ENCODE assay signal across 39 mouse cellular contexts in the genomic region with DNA sequence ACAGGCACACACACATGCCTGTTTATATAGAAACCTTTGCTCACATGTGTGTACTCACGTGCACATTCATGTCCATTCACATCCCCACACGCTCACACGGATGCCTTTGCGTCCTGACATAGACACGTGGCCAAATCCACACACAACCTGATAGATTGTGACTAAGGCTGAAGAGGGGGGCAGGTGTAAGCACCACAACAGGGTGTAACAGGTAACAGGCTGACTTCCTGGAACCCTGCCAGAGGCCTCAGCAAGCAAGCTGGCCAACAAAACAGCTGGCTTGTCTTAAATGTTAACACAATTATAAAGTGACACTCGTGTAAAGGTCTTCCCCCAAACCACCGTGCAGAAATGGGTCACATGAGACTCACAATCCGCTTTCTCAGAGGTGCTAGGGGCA. TPM values are rescaled to one million over a fixed set of nuclear protein-coding genes. Genes with fewer than 3 reads are reported as not detected.
A peak's percentile ranks its signal among the peaks of the same experiment; 100 is the strongest.
DNase-seq lines count a peak whose midpoint lies in the region; ATAC-seq and TF ChIP-seq lines count a peak whose summit lies in the region.
"Had no signal": no experiment of that assay in that cellular context is flagged by ENCODE, and none has a peak within 500 bp of the region (broad histone marks: within the 10 kb centered on the region; RNA-seq: fewer than 3 reads in every experiment).

No protein-coding gene starts in this region.

- ATAC-seq in embryonic facial prominence, embryonic 15.5 days (ENCODE audit: insufficient number of reproducible peaks, low FRiP score, low TSS enrichment, low read depth), result no peak
- ATAC-seq in kidney, embryonic 16.5 days (ENCODE audit: low FRiP score, low TSS enrichment), result no peak
- peak; percentile 19; the same call in 1 of the 2 replicates for ATAC-seq in stomach, postnatal 0 days (ENCODE audit: low FRiP score, low TSS enrichment)
- ATAC-seq: forebrain, embryonic 13.5 days; hindbrain, postnatal 0 days; midbrain, embryonic 15.5 days had no signal

- no peaks in the 10 kb centered on the region for H3K27me3 ChIP-seq in embryonic facial prominence, embryonic 15.5 days
- H3K27me3 ChIP-seq in embryonic facial prominence, embryonic 10.5 days (replicated peaks; ENCODE audit: low read depth, poor library complexity, severe bottlenecking), result no peaks in the 10 kb centered on the region
- no peaks in the 10 kb centered on the region for H3K27me3 ChIP-seq in kidney, embryonic 16.5 days (ENCODE audit: insufficient read depth, low read length)
- no peaks in the 10 kb centered on the region for H3K27me3 ChIP-seq in stomach, postnatal 0 days (ENCODE audit: control insufficient read depth, insufficient read depth, low read length)
- no peaks in the 10 kb centered on the region for H3K27me3 ChIP-seq in heart, adult 2 months (ENCODE audit: control insufficient read depth, insufficient read depth, low read length)
- H3K27me3 ChIP-seq: forebrain, embryonic 13.5 days; limb, embryonic 13.5 days; midbrain, embryonic 15.5 days; neural tube, embryonic 15.5 days had no signal

- H3K4me1 ChIP-seq in embryonic facial prominence, embryonic 15.5 days, result peaks cover 21% of the 10 kb centered on the region; the same call in 1 of the 2 replicates
- peaks cover 18% of the 10 kb centered on the region for H3K4me1 ChIP-seq in embryonic facial prominence, embryonic 10.5 days
- peaks cover 8% of the 10 kb centered on the region; the same call in 1 of the 2 replicates for H3K4me1 ChIP-seq in kidney, embryonic 16.5 days (ENCODE audit: insufficient read depth, low read length)
- no peaks in the 10 kb centered on the region for H3K4me1 ChIP-seq in stomach, postnatal 0 days (replicated peaks; ENCODE audit: control insufficient read depth, insufficient read depth)
- no peaks in the 10 kb centered on the region for H3K4me1 ChIP-seq in heart, adult 2 months (ENCODE audit: control insufficient read depth, insufficient read depth, low read length)
- H3K4me1 ChIP-seq: forebrain, embryonic 13.5 days; heart, embryonic 15.5 days; midbrain, embryonic 15.5 days; neural tube, embryonic 15.5 days had no signal

- DNase-seq in embryonic facial prominence, embryonic 10.5 days (ENCODE audit: low spot score), result no peak
- peak; percentile 9 to 38 for DNase-seq in kidney, postnatal 36 days
- peak; percentile 64 for DNase-seq in urinary bladder, postnatal 14 days (ENCODE audit: low spot score)
- no peak for DNase-seq in urinary bladder, postnatal 4 days (ENCODE audit: low spot score in 2 of 2)
- peak; percentile 53 for DNase-seq in stomach, postnatal 0 days (ENCODE audit: low spot score)
- DNase-seq in heart, adult 2 months, result no peak
- DNase-seq: adrenal gland, adult 8-10 months; gastrocnemius, postnatal 10 days; retina, postnatal 1 day; right cerebral cortex, postnatal 14 days; thymus, postnatal 14 days had no signal

- 47% methylated on average over 8 of the region's 8 CpGs for WGBS in embryonic facial prominence, embryonic 15.5 days
- WGBS in embryonic facial prominence, embryonic 10.5 days, result 87% methylated on average over 8 of the region's 8 CpGs
- WGBS in kidney, embryonic 16.5 days, result 67% methylated on average over 8 of the region's 8 CpGs
- WGBS in stomach, postnatal 0 days, result 50% methylated on average over 8 of the region's 8 CpGs
- WGBS in heart, adult 2 months, result 78% methylated on average over 8 of the region's 8 CpGs

- H3K4me2 ChIP-seq in embryonic facial prominence, embryonic 15.5 days (replicated peaks), result no peak overlapping the region
- no peak overlapping the region for H3K4me2 ChIP-seq in kidney, embryonic 16.5 days (replicated peaks; ENCODE audit: low read depth, low read length)
- H3K4me2 ChIP-seq in stomach, postnatal 0 days (replicated peaks; ENCODE audit: low read depth), result 0 out of 2 replicates have a peak overlapping the region, but pooled peaks have one; percentile 20
- H3K4me2 ChIP-seq: forebrain, embryonic 13.5 days; heart, embryonic 15.5 days; limb, embryonic 13.5 days; liver, embryonic 11.5 days; midbrain, embryonic 15.5 days; neural tube, embryonic 15.5 days had no signal

- no peak for TF ChIP-seq CTCF in stomach, postnatal 0 days (IDR thresholded peaks at IDR 0.05; ENCODE audit: low read depth)
- no peak for TF ChIP-seq CTCF in heart, adult 2 months (IDR thresholded peaks at IDR 0.05)

- H3K9ac ChIP-seq in embryonic facial prominence, embryonic 15.5 days, result no peak overlapping the region
- H3K9ac ChIP-seq in kidney, embryonic 16.5 days (replicated peaks; ENCODE audit: low read length), result no peak overlapping the region
- no peak overlapping the region for H3K9ac ChIP-seq in stomach, postnatal 0 days (ENCODE audit: low read length)
- no peak overlapping the region for H3K9ac ChIP-seq in heart, adult 2 months (ENCODE audit: low read depth, low read length)
- H3K9ac ChIP-seq: forebrain, embryonic 13.5 days; heart, embryonic 15.5 days; limb, embryonic 13.5 days; midbrain, embryonic 15.5 days; neural tube, embryonic 15.5 days had no signal

- no peaks in the 10 kb centered on the region for H3K9me3 ChIP-seq in embryonic facial prominence, embryonic 15.5 days (replicated peaks)
- no peaks in the 10 kb centered on the region for H3K9me3 ChIP-seq in embryonic facial prominence, embryonic 10.5 days
- no peaks in the 10 kb centered on the region for H3K9me3 ChIP-seq in kidney, embryonic 16.5 days (ENCODE audit: low read length)
- no peaks in the 10 kb centered on the region for H3K9me3 ChIP-seq in stomach, postnatal 0 days (ENCODE audit: control insufficient read depth, low read length)
- H3K9me3 ChIP-seq: forebrain, embryonic 13.5 days; heart, embryonic 10.5 days; heart, embryonic 15.5 days; limb, embryonic 13.5 days; midbrain, embryonic 10.5 days; midbrain, embryonic 15.5 days; neural tube, embryonic 15.5 days had no signal

- no peaks in the 10 kb centered on the region for H3K36me3 ChIP-seq in embryonic facial prominence, embryonic 15.5 days
- H3K36me3 ChIP-seq in embryonic facial prominence, embryonic 10.5 days (replicated peaks), result no peaks in the 10 kb centered on the region
- no peaks in the 10 kb centered on the region for H3K36me3 ChIP-seq in kidney, embryonic 16.5 days (ENCODE audit: insufficient read depth, low read length)
- H3K36me3 ChIP-seq in stomach, postnatal 0 days (ENCODE audit: control insufficient read depth, insufficient read depth, low read length), result no peaks in the 10 kb centered on the region
- no peaks in the 10 kb centered on the region for H3K36me3 ChIP-seq in heart, adult 2 months (ENCODE audit: control insufficient read depth, insufficient read depth, low read length)
- H3K36me3 ChIP-seq: heart, embryonic 10.5 days; heart, embryonic 15.5 days; limb, embryonic 13.5 days; midbrain, embryonic 10.5 days; midbrain, embryonic 15.5 days; neural tube, embryonic 15.5 days had no signal

- intact Hi-C loops in heart, adult 2 months (cut with DNase I), result no loop called here

- no peak overlapping the region for H3K27ac ChIP-seq in embryonic facial prominence, embryonic 15.5 days (replicated peaks)
- no peak overlapping the region for H3K27ac ChIP-seq in embryonic facial prominence, embryonic 10.5 days (replicated peaks)
- no peak overlapping the region for H3K27ac ChIP-seq in kidney, embryonic 16.5 days (ENCODE audit: low read length)
- peak overlapping the region; percentile 63 for H3K27ac ChIP-seq in stomach, postnatal 0 days (replicated peaks)
- no peak overlapping the region for H3K27ac ChIP-seq in heart, adult 2 months
- H3K27ac ChIP-seq: forebrain, embryonic 13.5 days; heart, embryonic 10.5 days; heart, embryonic 15.5 days; hindbrain, postnatal 0 days; kidney, postnatal 0 days; limb, embryonic 13.5 days; midbrain, embryonic 10.5 days; midbrain, embryonic 15.5 days; neural tube, embryonic 15.5 days had no signal

- H3K79me2 ChIP-seq in heart, adult 2 months (replicated peaks; ENCODE audit: control insufficient read depth, insufficient read depth, low read length), result no peaks in the 10 kb centered on the region

- peak overlapping the region; percentile 3; the same call in 1 of the 2 replicates for H3K4me3 ChIP-seq in embryonic facial prominence, embryonic 15.5 days (replicated peaks)
- no peak overlapping the region for H3K4me3 ChIP-seq in embryonic facial prominence, embryonic 10.5 days
- no peak overlapping the region for H3K4me3 ChIP-seq in kidney, embryonic 16.5 days (ENCODE audit: low read length)
- no peak overlapping the region for H3K4me3 ChIP-seq in stomach, postnatal 0 days (ENCODE audit: low read depth, low read length)
- no peak overlapping the region for H3K4me3 ChIP-seq in heart, adult 2 months
- H3K4me3 ChIP-seq: forebrain, embryonic 13.5 days; heart, embryonic 10.5 days; heart, embryonic 15.5 days; limb, embryonic 13.5 days; midbrain, embryonic 10.5 days; midbrain, embryonic 15.5 days; neural tube, embryonic 15.5 days had no signal

- TF ChIP-seq EP300 in stomach, postnatal 0 days (optimal IDR thresholded peaks at IDR 0.05), result no peak
- no peak for TF ChIP-seq EP300 in heart, adult 2 months (IDR thresholded peaks at IDR 0.05; ENCODE audit: insufficient read depth, low read depth, low read length)

- no peak for TF ChIP-seq POLR2A in heart, adult 2 months (IDR thresholded peaks at IDR 0.05; ENCODE audit: insufficient read depth, low read depth, low read length)

RNA-seq across cellular contexts. Expression of a gene that starts 1.8 kb away (rescaled TPM):
- 18.3 and 21.8 TPM in 2 replicates for polyA plus RNA-seq in embryonic facial prominence, embryonic 15.5 days (2015; fragmentation: Nextera tagmentation; extraction: Ambion mirVana)
- 0.87 and 1.5 TPM in 2 replicates for polyA plus RNA-seq in embryonic facial prominence, embryonic 10.5 days (2016; fragmentation: Nextera tagmentation; extraction: Ambion mirVana)
- polyA plus RNA-seq in kidney, embryonic 16.5 days (2015; fragmentation: Nextera tagmentation; extraction: Ambion mirVana), result 2.2 and 2.3 TPM in 2 replicates
- polyA plus RNA-seq in stomach, postnatal 0 days (2015; fragmentation: Nextera tagmentation; extraction: Ambion mirVana), result 27.8 and 34.3 TPM in 2 replicates
- total RNA-seq in heart, adult 2 months (2021), result not detected
- 0.82 TPM in 1 of 2 replicates, not detected in the other for polyA plus RNA-seq in heart, adult 2 months (2012; rRNA removed)
- total RNA-seq: adrenal gland, adult 8-10 months; gastrocnemius, postnatal 10 days; heart, postnatal 25 days; layer of hippocampus, adult 18-20 months; layer of hippocampus, postnatal 14 days; left cerebral cortex, postnatal 36 days; megakaryocyte progenitor cell, adult 5-6 weeks had no signal
- polyA plus RNA-seq: cerebellum, adult 2 months; cortical plate, adult 2 months had no signal

RNA-seq across cellular contexts. Expression of a gene that starts 9.6 kb away (rescaled TPM):
- polyA plus RNA-seq in embryonic facial prominence, embryonic 15.5 days (2015; fragmentation: Nextera tagmentation; extraction: Ambion mirVana), result 2.8 and 5.8 TPM in 2 replicates
- polyA plus RNA-seq in embryonic facial prominence, embryonic 10.5 days (2016; fragmentation: Nextera tagmentation; extraction: Ambion mirVana), result 0.19 and 0.20 TPM in 2 replicates
- 0.22 and 0.34 TPM in 2 replicates for polyA plus RNA-seq in kidney, embryonic 16.5 days (2015; fragmentation: Nextera tagmentation; extraction: Ambion mirVana)
- 0.04 and 0.06 TPM in 2 replicates for polyA plus RNA-seq in stomach, postnatal 0 days (2015; fragmentation: Nextera tagmentation; extraction: Ambion mirVana)
- under 1 TPM in 1 of 2 experiments, not detected in 1; 0.09 TPM for total RNA-seq in heart, adult 2 months (2021)
- 0.20 and 0.35 TPM in 2 replicates for polyA plus RNA-seq in heart, adult 2 months (2012; rRNA removed)
- total RNA-seq: CH12.LX; megakaryocyte progenitor cell, adult 5-6 weeks had no signal
- polyA plus RNA-seq: small intestine, adult 2 months had no signal

RNA-seq across cellular contexts. Expression of a gene that starts 23.9 kb away (rescaled TPM):
- polyA plus RNA-seq in embryonic facial prominence, embryonic 15.5 days (2015; fragmentation: Nextera tagmentation; extraction: Ambion mirVana), result 0.11 TPM in 1 of 2 replicates, not detected in the other
- polyA plus RNA-seq in embryonic facial prominence, embryonic 10.5 days (2016; fragmentation: Nextera tagmentation; extraction: Ambion mirVana), result not detected in 2 replicates
- polyA plus RNA-seq in kidney, embryonic 16.5 days (2015; fragmentation: Nextera tagmentation; extraction: Ambion mirVana), result 0.32 TPM in 1 of 2 replicates, not detected in the other
- polyA plus RNA-seq in stomach, postnatal 0 days (2015; fragmentation: Nextera tagmentation; extraction: Ambion mirVana), result 0.48 and 0.55 TPM in 2 replicates
- not detected for total RNA-seq in heart, adult 2 months (2021)
- 0.23 TPM in 1 of 2 replicates, not detected in the other for polyA plus RNA-seq in heart, adult 2 months (2012; rRNA removed)
- total RNA-seq: CH12.LX; ES-E14; heart, postnatal 25 days; hindbrain, postnatal 0 days; layer of hippocampus, adult 18-20 months; layer of hippocampus, postnatal 14 days; left cerebral cortex, adult 8-10 months; left cerebral cortex, postnatal 36 days; megakaryocyte progenitor cell, adult 5-6 weeks had no signal
- polyA plus RNA-seq: C2C12; cerebellum, adult 2 months; cortical plate, adult 2 months; forebrain, embryonic 13.5 days; gonadal fat pad, adult 2 months; heart, embryonic 15.5 days; hindbrain, embryonic 11.5 days; hindbrain, postnatal 0 days; limb, embryonic 13.5 days; midbrain, embryonic 10.5 days; midbrain, embryonic 15.5 days; neural tube, embryonic 15.5 days; stomach, embryonic 14.5 days; urinary bladder, adult 2 months had no signal

RNA-seq across cellular contexts. Expression of a gene that starts 57.2 kb away (rescaled TPM):
- 26.8 and 32.7 TPM in 2 replicates for polyA plus RNA-seq in embryonic facial prominence, embryonic 15.5 days (2015; fragmentation: Nextera tagmentation; extraction: Ambion mirVana)
- 23.9 and 27.5 TPM in 2 replicates for polyA plus RNA-seq in embryonic facial prominence, embryonic 10.5 days (2016; fragmentation: Nextera tagmentation; extraction: Ambion mirVana)
- 7.4 and 11.6 TPM in 2 replicates for polyA plus RNA-seq in kidney, embryonic 16.5 days (2015; fragmentation: Nextera tagmentation; extraction: Ambion mirVana)
- polyA plus RNA-seq in stomach, postnatal 0 days (2015; fragmentation: Nextera tagmentation; extraction: Ambion mirVana), result 7.7 and 9.6 TPM in 2 replicates
- total RNA-seq in heart, adult 2 months (2021), result 1 to 10 TPM; 1.2 to 2.0 TPM
- polyA plus RNA-seq in heart, adult 2 months (2012; rRNA removed), result 1.4 and 1.8 TPM in 2 replicates

Comparison
In these comparisons a context has a peak if more than half of its experiments do, and no peak if none do; other contexts are left out.
1. DNase-seq: peak in kidney, postnatal 36 days (2 of 2), urinary bladder, postnatal 14 days (single experiment) and stomach, postnatal 0 days (single experiment); none in embryonic facial prominence, embryonic 10.5 days (single experiment), urinary bladder, postnatal 4 days (0 of 2) and heart, adult 2 months (0 of 2).